Mouse (Mus musculus): Measurements from ENCODE around the gene Tnnt3.

DNA sequence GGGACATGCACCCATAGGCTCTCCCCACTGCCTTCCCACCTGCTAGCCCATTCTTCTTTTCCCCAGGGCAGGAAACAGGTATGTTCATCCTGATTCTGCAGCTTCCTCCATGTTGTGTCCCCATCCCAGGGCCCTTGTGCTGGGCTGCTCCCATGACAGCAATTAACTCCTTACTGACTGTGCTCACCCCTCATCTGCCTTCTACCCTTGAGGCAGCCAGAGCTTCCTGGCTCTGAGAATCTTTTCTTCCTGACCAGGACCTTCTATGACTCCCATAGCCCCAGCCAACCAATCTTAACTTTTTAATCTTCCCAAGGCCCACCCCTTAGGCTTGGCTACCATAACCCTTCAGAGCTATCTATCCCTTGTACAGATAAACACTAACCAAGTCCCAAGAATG lies 19.3 kb upstream of the Tnnt3 start:
- TF ChIP-seq CTCF (IDR thresholded peaks at IDR 0.05; ENCODE audit: extremely low read depth, insufficient read depth, low read length) (no peak), POLR2A (IDR thresholded peaks at IDR 0.05; ENCODE audit: extremely low read depth, insufficient read depth, low read length) (no peak)

All from cortical plate, adult 2 months (tissue).